Mouse (Mus musculus) spleen, adult 2 months (tissue): Measurements from ENCODE around the gene Ugt1a1. TPM values are rescaled to one million over a fixed set of nuclear protein-coding genes. Genes with fewer than 3 reads are reported as not detected.

Source experiments
- DNase-seq, 2 experiments: peaks; one replicate each; pipeline versions ENCODE4 v3.0.0 to v3.0.0-alpha.2; 2012 to 2021; ENCODE audit warnings: low spot score in 2 of 2, low read depth in 1 of 2
- H3K27ac ChIP-seq: fragments of 200-500 bp; 2 replicates; pipeline ENCODE4 v1.5.1; 2012; ENCODE audit warnings: low read length, inconsistent platforms; ENCODE audit not compliant: insufficient read depth
- H3K27me3 ChIP-seq: fragments of 200-500 bp; 2 replicates; pipeline ENCODE4 v1.6.1; 2012; ENCODE audit warnings: mild to moderate bottlenecking, moderate library complexity, low read length, inconsistent platforms; ENCODE audit not compliant: control insufficient read depth, insufficient read depth
- H3K36me3 ChIP-seq: fragments of 200-500 bp; 2 replicates; pipeline ENCODE4 v1.6.1; 2012; ENCODE audit warnings: mild to moderate bottlenecking, low read length, inconsistent platforms; ENCODE audit not compliant: control insufficient read depth, insufficient read depth
- H3K4me1 ChIP-seq: fragments of 200-500 bp; 2 replicates; pipeline ENCODE4 v1.6.1; 2011; ENCODE audit warnings: inconsistent platforms; ENCODE audit not compliant: control insufficient read depth, insufficient read depth, insufficient read length
- H3K4me3 ChIP-seq: fragments of 200-500 bp; 2 replicates; pipeline ENCODE4 v1.5.1; 2011; ENCODE audit warnings: mild to moderate bottlenecking, inconsistent platforms; ENCODE audit not compliant: insufficient read depth, insufficient read length; ENCODE audit errors: extremely low read depth
- CTCF ChIP-seq: fragments of 200-500 bp; IDR thresholded peaks from 2 replicates; pipeline ENCODE4 v1.5.1; 2011; ENCODE audit warnings: mild to moderate bottlenecking, inconsistent platforms; ENCODE audit not compliant: insufficient read depth, insufficient read length, insufficient replicate concordance; ENCODE audit errors: extremely low read depth
- POLR2A ChIP-seq: fragments of 200-500 bp; IDR thresholded peaks from 2 replicates; pipeline ENCODE4 v1.6.1; 2011; ENCODE audit warnings: low read depth, low read length, inconsistent platforms
- WGBS: fragments of 180-500 bp; shearing (Covaris S2); methylation state at CpG from one replicate; pipeline ENCODE4 v1.1.7; 2018; 5-methylcytosine and 5-hydroxymethylcytosine counted together
- polyA plus RNA-seq: library from polyadenylated mRNA; depleted of rRNA; stranded (reverse); fragments of >200 nt; gene quantifications from 2 replicates; pipeline ENCODE4 v1.2.3, GENCODE M21; 2012

Gene Ugt1a1
- polyA plus RNA-seq, 1 experiment, result 0.22 TPM

DNA sequence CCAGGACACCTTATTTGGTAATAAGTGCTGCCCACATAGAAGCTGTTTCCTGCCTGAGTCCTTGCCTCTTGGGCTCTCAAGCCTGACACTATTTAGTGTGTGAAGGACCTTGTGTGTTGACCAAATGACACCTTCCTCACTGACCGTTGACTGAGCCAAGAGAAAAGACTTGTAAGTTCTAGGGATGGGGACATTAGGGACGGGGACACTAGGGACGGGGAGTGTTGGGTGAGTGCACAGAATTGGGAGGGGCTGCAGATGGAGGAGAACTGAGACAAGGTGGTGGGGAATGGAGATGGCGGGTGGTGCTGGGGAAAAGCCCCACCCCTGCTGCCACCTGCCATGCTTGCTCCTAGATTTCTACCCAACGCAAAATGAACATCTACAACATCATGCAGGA lies 18.2 kb downstream of the Ugt1a1 start:
- DNase-seq, result no peak
- no peak for TF ChIP-seq CTCF
- TF ChIP-seq POLR2A, result no peak
- Histone ChIP-seq H3K27me3 (no peaks in the 10 kb centered on the region), H3K36me3 (no peaks in the 10 kb centered on the region), H3K4me3 (no peak overlapping the region), H3K27ac (no peak overlapping the region), H3K4me1 (no peaks in the 10 kb centered on the region)
- WGBS, result 85% methylated on average over 5 of the region's 5 CpGs

DNA sequence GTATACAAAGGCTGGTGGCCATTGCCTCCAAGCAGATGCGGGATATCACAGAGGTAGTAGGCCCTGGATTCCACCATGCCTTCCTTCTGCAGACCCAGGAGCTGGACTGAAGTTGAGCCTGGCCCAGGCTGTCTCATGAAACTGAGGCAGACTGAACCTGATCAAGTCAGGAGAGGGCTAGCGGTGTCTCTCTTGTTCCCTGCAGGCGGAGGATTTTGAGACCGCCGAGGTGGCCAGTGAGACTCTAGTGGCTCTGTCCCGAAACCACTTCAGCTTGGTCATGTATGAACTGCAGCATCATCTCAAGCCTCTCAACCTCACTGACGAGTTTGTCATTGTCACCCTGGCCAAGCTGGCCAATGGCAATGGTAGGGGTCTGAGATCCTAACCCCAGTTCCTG lies 18.7 kb downstream of the Ugt1a1 start:
- DNase-seq, result no peak
- WGBS, result 72% methylated on average over 7 of the region's 7 CpGs
- Histone ChIP-seq H3K27me3 (no peaks in the 10 kb centered on the region), H3K4me1 (no peaks in the 10 kb centered on the region), H3K36me3 (no peaks in the 10 kb centered on the region), H3K27ac (no peak overlapping the region), H3K4me3 (no peak overlapping the region)
- no peak for TF ChIP-seq POLR2A
- TF ChIP-seq CTCF, result no peak

DNA sequence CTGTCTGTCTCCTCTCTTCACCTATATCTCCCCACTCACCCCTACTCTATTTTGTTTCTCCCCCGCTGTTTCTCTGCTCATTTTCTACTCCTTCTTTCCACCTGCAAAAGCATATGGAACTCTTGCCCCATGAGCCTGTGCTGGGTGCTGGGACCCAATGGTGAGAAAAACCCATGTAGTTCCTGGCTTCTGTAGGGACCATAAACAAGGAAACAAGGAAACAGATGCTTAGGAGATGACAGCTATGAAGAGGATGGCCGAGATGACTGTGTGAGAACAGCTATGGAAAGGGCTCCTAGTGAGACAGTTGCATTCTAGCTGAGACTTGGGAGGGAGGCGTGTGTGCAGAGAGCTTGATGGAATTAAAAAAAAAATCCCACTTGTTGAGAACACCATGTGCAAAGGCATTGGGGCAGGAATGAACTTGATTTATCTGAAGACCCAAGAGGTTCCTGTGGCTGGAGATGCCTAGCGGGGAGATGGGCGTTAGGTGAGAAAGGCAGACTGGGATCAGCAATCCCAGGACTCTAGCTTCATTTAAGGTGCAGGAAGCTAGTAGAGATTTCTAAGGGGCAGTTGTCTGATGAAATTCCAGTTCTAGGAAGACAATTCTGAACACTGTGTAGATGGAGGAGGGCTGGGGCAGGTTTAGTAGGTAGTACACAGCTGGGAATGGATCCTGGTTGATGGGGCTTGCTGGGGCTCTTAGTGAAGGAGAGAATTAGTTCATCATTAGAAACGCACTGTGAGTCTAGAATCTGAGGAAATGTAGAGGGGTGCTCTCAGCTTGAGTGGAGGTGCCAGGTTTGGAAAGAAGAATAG lies 19.4 kb downstream of the Ugt1a1 start:
- H3K4me3 ChIP-seq, result no peak overlapping the region
- no peaks in the 10 kb centered on the region for H3K27me3 ChIP-seq
- DNase-seq, result no peak
- no peak for TF ChIP-seq CTCF
- WGBS, result 76% methylated on average over 6 of the region's 6 CpGs
- H3K27ac ChIP-seq, result no peak overlapping the region
- no peaks in the 10 kb centered on the region for H3K36me3 ChIP-seq
- no peaks in the 10 kb centered on the region for H3K4me1 ChIP-seq

DNA sequence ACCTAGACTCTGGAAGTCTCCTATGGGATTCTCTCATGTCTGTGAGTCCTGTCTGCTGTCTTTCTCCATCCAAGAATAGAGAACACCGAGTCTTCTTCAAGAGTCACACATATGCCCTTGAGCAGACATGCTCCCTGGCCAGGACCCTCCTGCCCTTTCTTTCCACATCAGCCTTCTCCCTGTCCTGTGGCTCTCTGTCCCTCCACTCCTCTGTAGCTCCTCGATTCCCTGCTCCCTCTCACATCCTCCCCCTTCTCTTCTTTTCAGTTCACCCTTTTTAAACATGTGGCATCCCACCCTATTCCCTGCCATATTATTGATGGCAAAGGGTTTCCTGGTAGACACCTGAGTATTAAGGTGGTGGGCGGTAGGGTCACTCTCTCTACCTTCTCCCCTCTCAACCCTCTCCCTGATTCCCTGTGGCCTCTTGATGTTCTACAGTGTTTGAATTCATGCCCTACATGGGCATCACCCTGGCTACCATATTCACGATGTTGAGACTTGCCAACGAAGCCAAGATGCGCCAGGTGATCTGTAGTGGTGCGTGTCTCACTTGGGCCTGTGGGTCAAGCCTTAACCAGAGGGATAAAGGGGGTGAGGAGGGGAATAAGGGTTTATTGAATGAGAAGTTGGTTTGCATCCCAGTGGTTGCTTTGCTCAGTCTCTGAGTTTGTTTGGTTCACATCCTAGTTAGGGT lies 20.2 kb downstream of the Ugt1a1 start:
- no peak for TF ChIP-seq POLR2A
- no peak for TF ChIP-seq CTCF
- Histone ChIP-seq H3K4me1 (no peaks in the 10 kb centered on the region), H3K27ac (no peak overlapping the region), H3K4me3 (no peak overlapping the region), H3K27me3 (no peaks in the 10 kb centered on the region), H3K36me3 (no peaks in the 10 kb centered on the region)
- WGBS, result 68% methylated on average over 7 of the region's 7 CpGs
- no peak for DNase-seq

DNA sequence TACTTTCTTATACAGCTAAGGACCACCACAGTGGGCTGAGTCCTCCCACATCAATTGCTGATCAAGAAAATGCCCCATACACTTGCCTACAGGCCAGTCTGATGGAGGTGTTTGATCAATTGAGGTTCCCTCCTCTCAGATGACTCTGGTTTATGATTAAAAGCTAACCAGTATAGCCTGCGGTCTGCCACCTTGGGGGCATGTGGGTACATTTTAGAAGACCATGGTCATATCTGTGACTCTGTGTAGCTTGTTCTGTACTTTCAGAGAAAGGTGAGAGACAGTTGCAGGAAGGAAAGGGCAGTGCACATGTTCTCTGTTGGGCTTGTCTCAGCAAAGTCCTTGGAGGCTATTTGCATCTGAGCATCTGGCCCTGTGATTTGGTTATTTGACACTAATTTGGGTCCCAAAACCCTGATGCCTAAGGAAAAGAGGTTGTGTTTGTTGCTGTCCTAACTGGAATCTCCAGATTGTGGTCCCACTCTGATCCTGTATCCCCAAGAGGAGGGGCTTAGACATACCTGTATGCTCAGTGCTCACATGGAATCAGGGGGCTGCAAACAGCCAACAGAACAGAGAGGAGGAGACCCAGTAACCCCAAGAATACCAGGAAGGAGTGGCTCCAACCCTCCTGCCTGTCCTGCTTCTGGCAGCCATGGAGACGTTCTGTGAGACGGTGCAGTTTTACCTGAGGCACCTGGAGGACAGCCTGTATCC lies 21.1 kb downstream of the Ugt1a1 start:
- DNase-seq, result no peak
- no peak overlapping the region for H3K4me3 ChIP-seq
- WGBS, result 53% methylated on average over 3 of the region's 3 CpGs
- H3K36me3 ChIP-seq, result no peaks in the 10 kb centered on the region
- no peak overlapping the region for H3K27ac ChIP-seq
- no peak for TF ChIP-seq CTCF
- TF ChIP-seq POLR2A, result no peak
- H3K27me3 ChIP-seq, result no peaks in the 10 kb centered on the region
- no peaks in the 10 kb centered on the region for H3K4me1 ChIP-seq

DNA sequence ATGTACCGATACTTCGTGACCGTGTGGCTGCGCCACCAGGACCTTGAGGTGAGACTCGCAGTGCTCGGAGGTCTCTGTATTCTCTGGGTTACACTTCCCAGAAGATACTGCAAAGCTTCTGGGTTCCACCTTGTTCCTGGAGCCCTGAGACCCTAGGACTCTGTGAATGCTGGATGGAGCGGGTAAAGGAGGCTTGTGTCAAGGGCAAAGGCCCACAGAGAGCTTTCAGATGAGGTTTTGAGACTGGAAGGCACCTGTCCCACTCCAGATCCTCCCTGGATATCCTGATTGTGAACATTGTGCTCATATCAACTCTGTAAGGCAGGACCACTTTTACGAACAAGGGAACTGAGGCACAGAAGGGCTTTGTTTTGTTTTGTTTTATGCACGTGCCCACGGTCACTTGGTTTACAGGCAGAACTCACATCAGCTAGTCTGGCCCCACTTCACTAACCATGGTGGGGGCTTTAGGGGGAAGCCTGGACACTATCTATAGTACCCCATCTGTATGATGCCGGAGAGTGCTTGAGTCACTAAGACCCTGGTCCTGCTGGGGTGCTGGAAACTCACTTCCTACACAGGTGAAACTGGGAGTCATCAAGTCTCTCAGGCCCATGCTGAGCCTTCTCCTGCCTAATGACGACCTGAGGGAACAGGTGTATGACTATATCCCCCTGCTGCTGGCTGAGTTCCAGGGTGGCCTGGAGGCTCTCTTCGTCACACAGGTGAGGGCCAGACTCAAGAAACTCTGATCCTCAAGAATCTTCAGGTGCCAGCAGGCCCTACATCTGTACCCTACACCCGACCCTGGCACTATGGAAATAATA lies 21.9 kb downstream of the Ugt1a1 start:
- DNase-seq, result no peak
- 67% methylated on average over 14 of the region's 14 CpGs for WGBS
- TF ChIP-seq CTCF, result no peak
- TF ChIP-seq POLR2A, result no peak
- H3K4me3 ChIP-seq, result no peak overlapping the region
- no peaks in the 10 kb centered on the region for H3K27me3 ChIP-seq
- H3K4me1 ChIP-seq, result no peaks in the 10 kb centered on the region
- no peaks in the 10 kb centered on the region for H3K36me3 ChIP-seq
- H3K27ac ChIP-seq, result no peak overlapping the region
